7 mouse cellular contexts compared by ENCODE assay signal in genomic region chr11:115164341-115164975, GRCm38 (mm10). TPM values are rescaled to one million over a fixed set of nuclear protein-coding genes. Genes with fewer than 3 reads are reported as not detected.
DNase-seq lines count a peak whose midpoint lies in the region; ATAC-seq lines count a peak whose summit lies in the region.

No protein-coding gene starts in this region.

- H3K27ac ChIP-seq in embryonic facial prominence, embryonic 15.5 days (replicated peaks), result no peak overlapping the region
- H3K27ac ChIP-seq in kidney, embryonic 15.5 days, result peak overlapping the region; percentile 71
- no peak overlapping the region for H3K27ac ChIP-seq in midbrain, embryonic 16.5 days (ENCODE audit: low read length)

- H3K4me3 ChIP-seq in embryonic facial prominence, embryonic 15.5 days (replicated peaks), result peak overlapping the region; percentile 65
- peak overlapping the region; percentile 66 for H3K4me3 ChIP-seq in kidney, embryonic 15.5 days (replicated peaks)
- peak overlapping the region; percentile 49 for H3K4me3 ChIP-seq in midbrain, embryonic 16.5 days (ENCODE audit: low read depth, low read length)

- H3K9me3 ChIP-seq in embryonic facial prominence, embryonic 15.5 days (replicated peaks), result no peaks in the 10 kb centered on the region
- H3K9me3 ChIP-seq in kidney, embryonic 15.5 days (replicated peaks), result no peaks in the 10 kb centered on the region
- no peaks in the 10 kb centered on the region for H3K9me3 ChIP-seq in midbrain, embryonic 16.5 days (replicated peaks; ENCODE audit: control insufficient read depth, low read length, poor library complexity, severe bottlenecking)

- peaks cover 30% of the 10 kb centered on the region for H3K4me1 ChIP-seq in embryonic facial prominence, embryonic 15.5 days
- H3K4me1 ChIP-seq in kidney, embryonic 15.5 days, result peaks cover 54% of the 10 kb centered on the region
- peaks cover 19% of the 10 kb centered on the region for H3K4me1 ChIP-seq in midbrain, embryonic 16.5 days (ENCODE audit: control insufficient read depth, insufficient read depth, low read length)

- WGBS in embryonic facial prominence, embryonic 15.5 days, result under 1% methylated on average over 14 of the region's 14 CpGs
- 0% methylated on average over 14 of the region's 14 CpGs for WGBS in kidney, embryonic 15.5 days
- WGBS in midbrain, embryonic 16.5 days, result 2% methylated on average over 14 of the region's 14 CpGs

- peak overlapping the region; percentile 94 for H3K4me2 ChIP-seq in embryonic facial prominence, embryonic 15.5 days (replicated peaks)
- H3K4me2 ChIP-seq in kidney, embryonic 15.5 days, result peak overlapping the region; percentile 89
- H3K4me2 ChIP-seq in midbrain, embryonic 16.5 days (ENCODE audit: low read length), result peak overlapping the region; percentile 64

- no peak for ATAC-seq in embryonic facial prominence, embryonic 15.5 days (ENCODE audit: insufficient number of reproducible peaks, low FRiP score, low TSS enrichment, low read depth)
- peak; percentile 30 for ATAC-seq in kidney, embryonic 15.5 days (replicated peaks; ENCODE audit: low FRiP score)
- no peak for ATAC-seq in midbrain, embryonic 16.5 days

- peaks cover 42% of the 10 kb centered on the region for H3K27me3 ChIP-seq in embryonic facial prominence, embryonic 15.5 days
- H3K27me3 ChIP-seq in kidney, embryonic 15.5 days, result no peaks in the 10 kb centered on the region; the same call in 1 of the 2 replicates
- H3K27me3 ChIP-seq in midbrain, embryonic 16.5 days (ENCODE audit: control insufficient read depth, insufficient read depth, low read depth, low read length), result peaks cover 42% of the 10 kb centered on the region

- H3K9ac ChIP-seq in embryonic facial prominence, embryonic 15.5 days, result no peak overlapping the region
- H3K9ac ChIP-seq in kidney, embryonic 15.5 days, result peak overlapping the region; percentile 64
- H3K9ac ChIP-seq in midbrain, embryonic 16.5 days (ENCODE audit: low read depth, low read length), result peak overlapping the region; percentile 46

- no peaks in the 10 kb centered on the region for H3K36me3 ChIP-seq in embryonic facial prominence, embryonic 15.5 days
- H3K36me3 ChIP-seq in kidney, embryonic 15.5 days, result no peaks in the 10 kb centered on the region
- H3K36me3 ChIP-seq in midbrain, embryonic 16.5 days (ENCODE audit: control insufficient read depth, insufficient read depth, low read length), result no peaks in the 10 kb centered on the region

- peak; percentile 56 for DNase-seq in thymus, postnatal 0 days (ENCODE audit: low spot score)
- DNase-seq in thymus, postnatal 10 days (ENCODE audit: low spot score in 2 of 2), result no peak
- no peak for DNase-seq in layer of hippocampus, postnatal 25 days (ENCODE audit: extremely low spot score in 1 of 2, low spot score in 1 of 2)
- DNase-seq in left cerebral cortex, adult 18-20 months (ENCODE audit: low spot score in 2 of 2), result no peak

RNA-seq across cellular contexts. Expression of gene Slc9a3r1, which starts 1.3 kb away (rescaled TPM):
- 255 and 279 TPM in 2 replicates for polyA plus RNA-seq in thymus, postnatal 0 days (2015; fragmentation: Nextera tagmentation; extraction: Ambion mirVana)
- 45.2 and 51.8 TPM in 2 replicates for polyA plus RNA-seq in embryonic facial prominence, embryonic 15.5 days (2015; fragmentation: Nextera tagmentation; extraction: Ambion mirVana)
- polyA plus RNA-seq in kidney, embryonic 15.5 days (2015; fragmentation: Nextera tagmentation; extraction: Ambion mirVana), result 123 and 127 TPM in 2 replicates
- polyA plus RNA-seq in midbrain, embryonic 16.5 days (2015; fragmentation: Nextera tagmentation; extraction: Ambion mirVana), result 47.5 and 57.5 TPM in 2 replicates
- total RNA-seq in layer of hippocampus, postnatal 25 days (2021), result 10 to 100 TPM; 74.8 to 76.3 TPM
- 10 to 100 TPM; 60.9 to 68.1 TPM for total RNA-seq in left cerebral cortex, adult 18-20 months (2021)

RNA-seq across cellular contexts. Expression of gene Tmem104, which starts 22.8 kb away (rescaled TPM):
- polyA plus RNA-seq in thymus, postnatal 0 days (2015; fragmentation: Nextera tagmentation; extraction: Ambion mirVana), result 8.6 and 10.8 TPM in 2 replicates
- polyA plus RNA-seq in embryonic facial prominence, embryonic 15.5 days (2015; fragmentation: Nextera tagmentation; extraction: Ambion mirVana), result 12.6 and 13.9 TPM in 2 replicates
- 10.6 and 11.0 TPM in 2 replicates for polyA plus RNA-seq in kidney, embryonic 15.5 days (2015; fragmentation: Nextera tagmentation; extraction: Ambion mirVana)
- polyA plus RNA-seq in midbrain, embryonic 16.5 days (2015; fragmentation: Nextera tagmentation; extraction: Ambion mirVana), result 12.5 and 14.9 TPM in 2 replicates
- 10 to 100 TPM; 19.0 to 19.4 TPM for total RNA-seq in layer of hippocampus, postnatal 25 days (2021)
- total RNA-seq in left cerebral cortex, adult 18-20 months (2021), result 10 to 100 TPM; 14.9 to 16.2 TPM

RNA-seq across cellular contexts. Expression of gene Nat9, which starts 23.2 kb away (rescaled TPM):
- polyA plus RNA-seq in thymus, postnatal 0 days (2015; fragmentation: Nextera tagmentation; extraction: Ambion mirVana), result 19.3 and 20.1 TPM in 2 replicates
- 30.9 and 41.6 TPM in 2 replicates for polyA plus RNA-seq in embryonic facial prominence, embryonic 15.5 days (2015; fragmentation: Nextera tagmentation; extraction: Ambion mirVana)
- 21.5 and 23.4 TPM in 2 replicates for polyA plus RNA-seq in kidney, embryonic 15.5 days (2015; fragmentation: Nextera tagmentation; extraction: Ambion mirVana)
- 23.2 and 23.9 TPM in 2 replicates for polyA plus RNA-seq in midbrain, embryonic 16.5 days (2015; fragmentation: Nextera tagmentation; extraction: Ambion mirVana)
- 10 to 100 TPM; 16.6 to 21.3 TPM for total RNA-seq in layer of hippocampus, postnatal 25 days (2021)
- total RNA-seq in left cerebral cortex, adult 18-20 months (2021), result 10 to 100 TPM; 24.3 to 30.5 TPM

RNA-seq across cellular contexts. Expression of gene Cd300lf, which starts 30.7 kb away (rescaled TPM):
- 0.76 and 2.0 TPM in 2 replicates for polyA plus RNA-seq in thymus, postnatal 0 days (2015; fragmentation: Nextera tagmentation; extraction: Ambion mirVana)
- 0.96 and 1.0 TPM in 2 replicates for polyA plus RNA-seq in embryonic facial prominence, embryonic 15.5 days (2015; fragmentation: Nextera tagmentation; extraction: Ambion mirVana)
- polyA plus RNA-seq in kidney, embryonic 15.5 days (2015; fragmentation: Nextera tagmentation; extraction: Ambion mirVana), result 0.36 and 0.49 TPM in 2 replicates
- polyA plus RNA-seq in midbrain, embryonic 16.5 days (2015; fragmentation: Nextera tagmentation; extraction: Ambion mirVana), result 0.34 TPM in 1 of 2 replicates, not detected in the other
- under 1 TPM; 0.35 to 0.39 TPM for total RNA-seq in layer of hippocampus, postnatal 25 days (2021)
- under 1 TPM; 0.30 to 0.42 TPM for total RNA-seq in left cerebral cortex, adult 18-20 months (2021)
